Comparison of ENCODE assay signal across 16 mouse cellular contexts in genomic region chr17:34270230-34270629, GRCm38 (mm10).
DNase-seq lines count a peak whose midpoint lies in the region.
"Had no signal": no experiment of that assay in that cellular context is flagged by ENCODE, and none has a peak within 500 bp of the region (broad histone marks: within the 10 kb centered on the region; RNA-seq: fewer than 3 reads in every experiment).

No protein-coding gene starts in this region.

- H3K36me3 ChIP-seq in splenic B cell, adult 2 months (ENCODE audit: control insufficient read depth, insufficient read depth, low read length, poor library complexity, severe bottlenecking) = peaks cover 39% of the 10 kb centered on the region
- H3K36me3 ChIP-seq: G1E had no signal

- DNase-seq in B cell, adult 2 months = peak; percentile 60 to 65
- peak; percentile 66 for DNase-seq in splenic B cell, adult 2 months (ENCODE audit: low read depth, low spot score)
- DNase-seq in kidney, postnatal 25 days = no peak
- no peak for DNase-seq in right cerebral cortex, postnatal 25 days
- DNase-seq: adrenal gland, adult 2 months; adrenal gland, adult 8-10 months; adrenal gland, postnatal 10 days; adrenal gland, postnatal 14 days; adrenal gland, postnatal 25 days; adrenal gland, postnatal 36 days; cerebellum, adult 11 months; cerebellum, adult 11-12 months; cerebellum, adult 18-20 months; cerebellum, adult 2 months had no signal

- no peaks in the 10 kb centered on the region for H3K27me3 ChIP-seq in splenic B cell, adult 2 months (ENCODE audit: control insufficient read depth, insufficient read depth, low read length, poor library complexity, severe bottlenecking)
- H3K27me3 ChIP-seq: CH12.LX had no signal

Comparison
In these comparisons a context has a peak if more than half of its experiments do, and no peak if none do; other contexts are left out.
1. DNase-seq: peak in B cell, adult 2 months (2 of 2) and splenic B cell, adult 2 months (single experiment); none in kidney, postnatal 25 days (0 of 2) and right cerebral cortex, postnatal 25 days (single experiment).